Mouse (Mus musculus): ENCODE data around the gene Ikbke.

Gene Ikbke

GRCm38 (mm10) chr1:131284616-131285015, 5.2 kb upstream of the Ikbke start:
- in situ Hi-C loops (cut with MseI, MboI) = loop anchor here in 1 of 2 experiments (25.0 kb wide), 1 partner anchor 278 kb away; no protein-coding TSS in a partner anchor

GRCm38 (mm10) chr1:131284167-131284566, 4.8 kb upstream of the Ikbke start:
- in situ Hi-C loops (cut with MseI, MboI) = loop anchor here in 1 of 2 experiments (25.0 kb wide), 1 partner anchor 278 kb away; no protein-coding TSS in a partner anchor

- in situ Hi-C loops (cut with MseI, MboI) = loop anchor here in 1 of 2 experiments (25.0 kb wide), 1 partner anchor 281 kb away; no protein-coding TSS in a partner anchor
Measured at GRCm38 (mm10) chr1:131281731-131282130, 2.3 kb upstream of the Ikbke start.

DNA sequence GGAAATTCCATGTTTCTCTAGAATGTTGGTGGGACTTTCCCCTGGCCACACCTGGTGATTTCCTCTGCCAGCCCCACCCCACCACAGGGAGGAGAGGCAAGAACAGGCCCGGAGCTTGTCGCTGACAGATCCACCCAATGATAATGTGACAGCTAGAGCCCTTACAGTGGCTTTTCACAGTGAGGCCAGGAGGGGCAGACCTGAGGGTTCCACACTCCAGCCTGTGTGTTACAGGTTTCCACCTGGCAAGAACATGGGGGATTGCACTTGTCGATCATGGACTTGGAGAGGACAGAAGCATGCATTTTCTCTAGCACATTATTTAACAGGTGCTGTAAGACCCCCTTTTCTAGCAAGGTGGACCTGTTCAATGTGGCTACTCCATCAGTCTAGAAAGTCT, 874 bp upstream of the Ikbke start:
- in situ Hi-C loops (cut with MseI, MboI) = loop anchor here in 1 of 2 experiments (25.0 kb wide), 1 partner anchor 282 kb away; no protein-coding TSS in a partner anchor

DNA sequence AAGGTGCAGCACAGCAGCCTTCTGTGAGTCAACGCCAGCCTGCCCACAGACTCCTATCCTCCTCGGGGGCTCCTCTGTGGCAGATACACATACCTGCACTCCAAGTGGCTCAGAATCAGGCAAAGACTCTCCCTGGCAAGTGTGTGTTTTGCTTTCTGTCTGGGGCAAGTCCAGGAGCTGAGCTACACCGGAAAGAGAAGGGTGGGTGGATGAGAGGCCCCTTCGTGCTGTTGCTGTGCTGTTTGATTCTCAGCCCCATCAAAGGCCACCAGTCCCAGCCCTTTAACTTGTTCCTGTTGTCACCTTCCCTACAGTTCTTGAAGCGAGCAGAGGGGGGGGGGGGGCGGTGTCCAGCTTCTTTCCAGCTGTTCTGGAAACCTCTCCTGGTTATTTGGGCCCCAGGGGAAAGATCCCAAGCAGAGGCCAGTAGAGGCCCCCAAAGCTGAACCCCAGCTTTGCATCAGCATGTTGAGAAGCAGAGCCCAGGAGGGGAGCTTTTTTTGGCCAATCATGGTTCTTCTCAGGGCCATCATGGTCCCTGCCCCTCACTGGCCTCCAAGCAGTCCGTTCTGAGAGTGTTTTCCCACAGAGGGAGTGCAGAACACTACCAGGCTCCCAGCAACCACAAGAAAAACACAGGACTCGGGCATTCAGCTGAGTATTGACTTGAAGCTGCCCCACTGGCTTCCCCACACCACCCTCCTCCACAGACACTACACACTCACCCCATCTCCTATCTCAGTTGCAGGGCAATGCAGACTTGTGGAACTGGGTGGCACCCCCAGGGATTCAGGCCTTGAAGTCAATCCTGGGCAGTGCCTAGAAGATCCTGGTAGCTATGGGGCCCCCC, 575 bp downstream of the Ikbke start:
- in situ Hi-C loops (cut with MseI, MboI) = loop anchor here in 1 of 2 experiments (25.0 kb wide), 1 partner anchor 283 kb away; no protein-coding TSS in a partner anchor

DNA sequence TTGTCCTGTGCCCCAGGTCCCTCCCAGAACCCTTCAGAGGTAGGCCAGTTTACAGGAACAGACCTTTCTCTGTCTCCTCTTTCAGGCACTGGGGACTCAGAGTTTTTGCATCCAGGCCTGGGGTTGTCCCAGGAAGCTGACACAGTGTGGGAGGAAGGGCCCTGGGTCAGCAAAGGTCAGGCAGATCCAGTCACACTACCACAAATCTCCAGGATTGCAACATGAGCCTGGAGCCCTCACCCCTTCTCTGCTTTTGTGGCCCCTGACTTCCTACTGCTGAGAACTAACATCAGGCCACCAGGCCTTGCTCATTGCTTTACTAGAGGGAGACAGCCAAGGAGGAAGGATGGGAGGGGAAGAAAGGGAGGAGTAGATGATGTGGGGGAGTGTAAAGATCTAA, 2.6 kb downstream of the Ikbke start:
- in situ Hi-C loops (cut with MseI, MboI) = loop anchor here in 1 of 2 experiments (25.0 kb wide), 1 partner anchor 285 kb away; no protein-coding TSS in a partner anchor

- in situ Hi-C loops (cut with MseI, MboI) = loop anchor here in 1 of 2 experiments (25.0 kb wide), 1 partner anchor 287 kb away; no protein-coding TSS in a partner anchor
Measured at GRCm38 (mm10) chr1:131275577-131275976, 3.8 kb downstream of the Ikbke start.

- in situ Hi-C loops (cut with MseI, MboI) = loop anchor here in 1 of 2 experiments (25.0 kb wide), 1 partner anchor 287 kb away; no protein-coding TSS in a partner anchor
Measured at GRCm38 (mm10) chr1:131274725-131275539, 4.5 kb downstream of the Ikbke start.

- in situ Hi-C loops (cut with MseI, MboI) = no loop called here
Measured at GRCm38 (mm10) chr1:131269797-131270578, 9.4 kb downstream of the Ikbke start.

GRCm38 (mm10) chr1:131268776-131269175, 10.6 kb downstream of the Ikbke start:
- in situ Hi-C loops (cut with MseI, MboI) = no loop called here

GRCm38 (mm10) chr1:131263905-131264304, 15.5 kb downstream of the Ikbke start:
- in situ Hi-C loops (cut with MseI, MboI) = no loop called here

- in situ Hi-C loops (cut with MseI, MboI) = no loop called here
Measured at GRCm38 (mm10) chr1:131260309-131260656, 19.1 kb downstream of the Ikbke start.

DNA sequence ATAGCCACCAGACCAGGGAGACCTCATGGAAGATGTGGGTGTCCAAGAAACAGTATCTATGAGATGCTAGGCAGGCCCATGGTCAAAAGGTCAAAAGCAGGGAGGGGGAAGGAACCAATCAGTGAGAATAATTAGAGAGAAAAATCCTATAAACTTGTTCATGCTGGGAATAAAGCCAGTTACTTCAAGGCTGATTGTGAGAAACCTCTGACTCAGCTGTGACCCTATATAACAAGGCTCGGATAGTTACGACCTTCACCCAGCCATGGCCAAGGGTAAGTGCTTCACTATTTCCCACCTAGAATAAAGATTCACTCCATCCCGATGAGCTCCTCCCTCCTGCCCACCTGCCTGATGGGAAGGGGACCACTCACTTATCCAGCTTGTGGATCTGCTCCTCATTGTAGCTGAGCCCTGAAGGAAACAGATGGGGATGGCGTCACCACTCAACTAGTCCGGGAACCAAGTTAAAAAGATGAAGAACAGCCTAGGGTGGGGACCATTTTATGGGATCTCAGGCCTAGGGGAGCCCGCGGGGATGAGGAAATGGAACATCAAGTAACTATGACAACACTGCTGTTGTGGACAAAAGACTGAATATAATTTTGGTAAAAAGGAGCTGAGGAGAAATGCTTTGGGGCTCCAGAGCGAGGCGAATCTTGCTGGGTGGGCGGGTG, 19.6 kb downstream of the Ikbke start:
- in situ Hi-C loops (cut with MseI, MboI) = loop anchor here in 1 of 2 experiments (5.0 kb wide), 1 partner anchor 72 kb away; no protein-coding TSS in a partner anchor

DNA sequence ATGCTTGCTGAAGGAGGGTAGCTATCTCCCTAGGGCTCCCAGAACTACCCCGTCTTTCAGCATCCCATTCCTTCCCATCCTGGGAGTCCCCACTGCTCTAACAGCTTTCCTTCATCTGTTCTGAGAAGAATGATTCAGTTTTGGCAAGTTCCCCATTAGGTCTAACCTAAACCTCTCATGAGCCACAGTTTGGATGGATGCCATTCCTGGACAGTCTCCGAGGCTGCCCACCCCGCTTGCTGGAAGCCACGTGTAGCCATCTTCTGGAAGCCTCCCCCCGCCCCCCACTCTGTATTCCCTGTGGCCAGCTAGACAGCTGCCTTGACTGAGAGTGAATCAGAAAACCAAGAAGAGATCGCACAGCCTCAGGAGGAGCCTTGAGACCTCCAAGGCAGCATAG, 22.1 kb downstream of the Ikbke start:
- in situ Hi-C loops (cut with MseI, MboI) = loop anchor here in 1 of 2 experiments (5.0 kb wide), 1 partner anchor 70 kb away; no protein-coding TSS in a partner anchor

DNA sequence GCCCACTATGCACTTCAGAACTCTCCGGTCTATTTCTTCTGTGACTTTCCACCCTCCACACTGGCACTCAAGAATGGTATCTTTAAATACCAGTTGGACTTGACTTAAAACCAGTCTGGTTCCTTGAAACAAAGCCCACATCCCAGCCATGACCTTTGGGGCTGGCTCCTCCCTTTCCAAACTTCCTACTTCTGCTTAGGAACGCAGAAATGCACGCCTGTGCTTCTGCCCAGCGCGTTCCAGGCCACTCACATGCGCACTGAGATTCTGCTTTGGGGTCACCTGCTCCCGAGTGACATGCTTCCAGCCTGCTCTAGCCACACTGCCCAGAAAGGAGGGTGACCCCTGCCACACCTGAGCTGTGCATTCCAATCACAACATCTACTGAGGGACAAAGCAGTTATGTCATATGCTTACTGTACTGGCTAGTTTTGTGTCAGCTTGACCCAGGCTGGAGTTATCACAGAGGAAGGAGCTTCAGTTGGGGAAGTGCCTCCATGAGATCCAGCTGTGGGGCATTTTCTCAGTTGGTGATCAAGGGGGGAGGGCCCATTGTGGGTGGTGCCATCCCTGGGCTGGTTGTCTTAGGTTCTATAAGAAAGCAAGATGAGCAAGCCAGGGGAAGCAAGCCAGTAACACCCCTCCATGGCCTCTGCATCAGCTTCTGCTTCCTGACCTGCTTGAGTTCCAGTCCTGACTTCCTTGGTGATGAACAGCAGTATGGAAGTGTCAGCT, 26.7 kb downstream of the Ikbke start:
- in situ Hi-C loops (cut with MseI, MboI) = loop anchor here in 1 of 2 experiments (5.0 kb wide), 1 partner anchor 135 kb away; no protein-coding TSS in a partner anchor

DNA sequence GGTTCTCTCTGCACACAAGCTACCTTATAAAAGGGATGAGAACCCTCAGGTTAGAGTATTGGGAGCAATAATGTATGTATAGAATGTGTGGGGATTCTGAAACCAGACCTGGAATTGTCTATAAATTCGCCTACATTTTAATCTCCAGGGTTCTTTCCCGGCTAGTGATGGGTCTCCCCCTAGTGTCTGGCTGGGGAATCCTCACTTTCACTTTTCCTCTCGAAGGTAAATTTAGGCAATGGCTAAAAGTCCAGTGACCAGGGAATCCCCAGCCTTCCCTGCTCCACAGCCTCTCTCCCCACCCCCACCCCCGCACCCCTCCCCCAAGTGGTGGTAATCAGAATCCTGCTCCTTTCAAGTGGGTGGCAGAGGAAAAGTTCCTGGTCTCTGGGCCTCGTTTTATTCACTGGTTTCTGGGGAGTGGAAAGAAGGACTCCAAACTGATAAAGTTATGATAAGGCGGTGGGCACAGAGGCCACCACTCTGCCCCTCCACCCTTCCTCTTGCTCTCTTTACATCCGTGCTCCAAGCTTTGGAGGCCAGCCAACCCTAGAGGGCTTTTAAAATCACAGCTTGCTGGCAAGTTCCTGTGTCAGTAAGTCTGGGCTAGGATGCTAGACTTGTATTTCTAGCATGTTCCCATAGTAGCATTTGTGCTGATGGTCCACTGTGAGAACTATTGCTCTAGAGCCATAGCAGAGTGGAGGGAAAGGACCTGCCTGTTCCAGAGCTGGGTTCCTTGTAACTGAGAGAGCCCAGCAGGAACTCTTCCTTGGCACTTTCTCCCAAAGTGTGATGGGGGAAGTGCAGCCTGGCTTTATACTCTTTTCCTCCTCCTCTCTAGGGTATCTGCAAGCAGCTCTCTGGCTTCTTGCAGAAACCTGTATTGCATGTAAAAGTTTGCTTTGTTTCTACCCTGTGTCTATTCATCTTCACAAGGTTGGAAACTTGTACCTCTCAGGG, 32.7 kb downstream of the Ikbke start:
- in situ Hi-C loops (cut with MseI, MboI) = loop anchor here (5.0 to 10.0 kb wide), 2 partner anchors 62 to 129 kb away; no protein-coding TSS in a partner anchor

DNA sequence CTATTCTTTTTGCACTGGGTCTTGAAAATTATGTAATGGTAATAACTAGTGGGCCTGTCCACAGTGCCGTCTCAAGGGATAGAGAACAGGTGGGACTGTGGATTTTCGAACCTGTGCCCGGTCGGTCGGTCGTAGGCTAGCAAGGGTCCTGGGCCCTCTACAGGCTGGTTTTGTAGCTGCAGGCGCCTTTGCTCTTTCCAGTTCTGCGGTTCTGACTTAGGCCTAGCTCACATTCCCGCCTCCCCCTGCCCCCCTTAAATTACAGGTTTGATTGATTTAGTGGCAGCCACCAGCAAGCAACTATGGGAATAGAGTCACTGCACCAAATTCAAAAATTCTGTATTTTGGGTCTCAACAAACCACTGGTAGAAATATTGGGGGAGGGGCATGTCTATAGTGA, 33.5 kb downstream of the Ikbke start:
- in situ Hi-C loops (cut with MseI, MboI) = loop anchor here (5.0 to 10.0 kb wide), 2 partner anchors 61 to 129 kb away; no protein-coding TSS in a partner anchor

Measured in mouse trophoblast stem cell (cell line).